Mouse (Mus musculus) hindbrain, postnatal 0 days (tissue): Measurements from ENCODE around the gene Hist3h2a. TPM values are rescaled to one million over a fixed set of nuclear protein-coding genes. Genes with fewer than 3 reads are reported as not detected.
A peak's percentile ranks its signal among the peaks of the same experiment; 100 is the strongest.

Source experiments
- ATAC-seq: fragments of 200-750 bp; cut with Nextera tagmentation; 2 replicates; pipeline ENCODE4 v1.8.0; 2017; ENCODE audit warnings: mild to moderate bottlenecking, moderate TSS enrichment, moderate library complexity
- DNase-seq: peaks from one replicate; pipeline ENCODE4 v3.0.0-alpha.2; 2015; ENCODE audit warnings: low spot score
- H3K27ac ChIP-seq: fragments of 300-500 bp; sonication (generic); 2 replicates; pipeline ENCODE4 v1.5.1; 2014; ENCODE audit warnings: mild to moderate bottlenecking
- H3K27me3 ChIP-seq: fragments of 300-500 bp; sonication (generic); 2 replicates; pipeline ENCODE4 v1.6.1; 2014; ENCODE audit warnings: low read length, mixed read lengths; ENCODE audit not compliant: insufficient read depth
- H3K36me3 ChIP-seq: fragments of 300-500 bp; sonication (generic); 2 replicates; pipeline ENCODE4 v1.6.1; 2014; ENCODE audit warnings: low read length, mixed read lengths; ENCODE audit not compliant: insufficient read depth
- H3K4me1 ChIP-seq: fragments of 300-500 bp; sonication (generic); 2 replicates; pipeline ENCODE4 v1.6.1; 2014; ENCODE audit warnings: antibody characterized with exemption, low read length, mixed read lengths; ENCODE audit not compliant: insufficient read depth
- H3K4me2 ChIP-seq: fragments of 300-500 bp; sonication (generic); 2 replicates; pipeline ENCODE4 v1.6.1; 2014; ENCODE audit warnings: low read depth, mild to moderate bottlenecking, low read length, moderate library complexity, mixed read lengths
- H3K4me3 ChIP-seq: fragments of 300-500 bp; sonication (generic); 2 replicates; pipeline ENCODE4 v1.5.1; 2014; ENCODE audit warnings: low read length
- H3K9ac ChIP-seq: fragments of 300-500 bp; sonication (generic); replicated peaks from 2 replicates; pipeline ENCODE4 v1.6.1; 2014; ENCODE audit warnings: mild to moderate bottlenecking, low read length, moderate library complexity, mixed read lengths
- H3K9me3 ChIP-seq: fragments of 300-500 bp; sonication (generic); 2 replicates; pipeline ENCODE4 v1.6.1; 2016; ENCODE audit warnings: low read length, mixed read lengths
- CTCF ChIP-seq: IDR thresholded peaks from 2 replicates; pipeline ENCODE4 v1.5.1; 2016; ENCODE audit warnings: antibody characterized with exemption, control low read depth, low read depth
- WGBS: fragments of 180-500 bp; shearing (Covaris S2); extraction: QIAGEN DNeasy Blood & Tissue Kit; methylation state at CpG from one replicate; pipeline ENCODE4 v1.1.7; 2014; 5-methylcytosine and 5-hydroxymethylcytosine counted together
- polyA plus RNA-seq: library from polyadenylated mRNA; unstranded; fragments of >200 nt; fragmentation: Nextera tagmentation; extraction: Ambion mirVana; gene quantifications from 2 replicates; pipeline ENCODE4 v1.2.1, GENCODE M21; 2015
- total RNA-seq: library from RNA; depleted of rRNA; stranded (reverse); fragments of >200 nt; gene quantifications from 2 replicates; pipeline ENCODE4 v1.2.3, GENCODE M21; 2014; rRNA removed

Gene Hist3h2a
- 218 and 236 TPM in 2 replicates for total RNA-seq
- 49.6 and 53.3 TPM in 2 replicates for polyA plus RNA-seq

- Histone ChIP-seq H3K27ac (peak within 1 kb of the TSS; percentile 99), H3K9ac (peak within 1 kb of the TSS; percentile 90), H3K36me3 (no peaks in the 10 kb centered on the region), H3K9me3 (no peaks in the 10 kb centered on the region), H3K27me3 (no peaks in the 10 kb centered on the region), H3K4me2 (peak within 1 kb of the TSS; percentile 82), H3K4me1 (peaks cover 14% of the 10 kb centered on the region), H3K4me3 (peak within 1 kb of the TSS; percentile 89)
- under 1% methylated on average over 49 of the region's 49 CpGs for WGBS
- peak; percentile 92 for ATAC-seq
- DNase-seq, result peak; percentile 99
- peak; percentile 76 for TF ChIP-seq CTCF
These were observed at the start of gene Hist3h2a, which contains the start of gene Trim17 for GRCm38 (mm10) chr11:58954420-58955142. Hist3h2a (plus strand) TSS chr11:58954685. Trim17 (plus strand) TSS chr11:58954685.

- DNase-seq (peak; percentile 58), ATAC-seq (no peak)
- H3K4me3 ChIP-seq, result no peak overlapping the region
- H3K4me1 ChIP-seq, result peaks cover 9% of the 10 kb centered on the region; the same call in 1 of the 2 replicates
- no peak overlapping the region for H3K9ac ChIP-seq
- no peak for TF ChIP-seq CTCF
- no peaks in the 10 kb centered on the region for H3K27me3 ChIP-seq
- H3K36me3 ChIP-seq, result peaks cover 9% of the 10 kb centered on the region; the same call in 1 of the 2 replicates
- H3K9me3 ChIP-seq, result no peaks in the 10 kb centered on the region
- H3K4me2 ChIP-seq, result peak overlapping the region; percentile 79; the same call in 1 of the 2 replicates
- H3K27ac ChIP-seq, result no peak overlapping the region
- WGBS, result 53% methylated on average over 6 of the region's 6 CpGs
These were observed 49.6 kb upstream of the Hist3h2a start for GRCm38 (mm10) chr11:58904838-58905237.

DNA sequence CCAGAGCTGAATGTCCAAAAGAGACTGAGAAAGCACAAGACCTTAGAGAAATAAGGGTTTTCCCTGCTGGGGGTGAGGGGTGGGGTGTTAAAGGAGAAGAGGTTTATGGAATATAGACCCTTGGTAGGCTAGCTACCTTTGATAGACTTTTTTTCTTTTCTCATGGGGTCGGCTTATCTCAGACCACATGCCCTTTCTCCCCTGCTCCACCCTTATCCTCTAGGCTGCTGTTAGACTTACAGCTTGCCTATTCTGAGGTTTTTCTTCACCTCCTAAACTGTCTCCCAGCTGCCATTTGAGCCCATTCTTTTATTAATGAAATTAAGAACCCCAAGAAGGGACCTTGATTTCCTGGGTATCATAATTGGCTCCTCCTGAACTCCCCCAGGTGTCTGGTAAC lies 40.7 kb upstream of the Hist3h2a start:
- WGBS, result 92% methylated on average over 1 of the region's 1 CpGs
- H3K4me2 ChIP-seq, result peak overlapping the region; percentile 68; the same call in 1 of the 2 replicates
- no peak for ATAC-seq
- H3K9me3 ChIP-seq, result no peaks in the 10 kb centered on the region
- H3K36me3 ChIP-seq, result no peaks in the 10 kb centered on the region
- DNase-seq, result no peak
- H3K4me1 ChIP-seq, result no peaks in the 10 kb centered on the region
- TF ChIP-seq CTCF, result no peak
- H3K4me3 ChIP-seq, result no peak overlapping the region
- no peak overlapping the region for H3K27ac ChIP-seq
- peak overlapping the region; percentile 51 for H3K9ac ChIP-seq
- no peaks in the 10 kb centered on the region for H3K27me3 ChIP-seq

DNA sequence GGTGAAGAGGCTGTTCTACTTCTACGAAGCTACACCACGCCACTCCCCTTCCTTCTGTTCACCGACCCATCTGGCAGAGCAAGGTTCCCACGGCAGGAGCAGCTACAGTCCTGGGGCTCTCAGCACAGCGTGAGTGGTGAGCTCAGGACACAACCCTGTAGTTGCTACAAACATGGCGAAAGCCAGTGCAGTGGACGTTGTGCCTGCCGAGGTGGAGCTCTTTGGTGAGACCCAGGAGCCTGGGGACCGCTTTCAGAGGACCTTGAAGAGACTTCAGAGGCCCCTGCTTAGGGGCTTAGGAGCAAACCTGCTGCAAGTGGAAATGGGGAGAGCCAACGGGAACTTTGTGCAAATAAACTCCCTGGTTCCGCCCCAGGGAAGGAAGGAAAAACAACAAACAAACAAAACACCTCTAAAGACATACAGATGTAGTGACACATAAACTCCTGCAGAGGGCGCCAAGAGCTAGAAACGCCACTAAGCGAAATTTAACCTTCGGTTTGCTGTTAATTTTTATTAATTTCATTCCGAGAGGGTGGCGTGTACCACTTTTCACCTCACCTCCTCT lies 39.9 kb upstream of the Hist3h2a start:
- ATAC-seq, result 0 out of 2 replicates have a peak, but pooled peaks have one; percentile 24

DNA sequence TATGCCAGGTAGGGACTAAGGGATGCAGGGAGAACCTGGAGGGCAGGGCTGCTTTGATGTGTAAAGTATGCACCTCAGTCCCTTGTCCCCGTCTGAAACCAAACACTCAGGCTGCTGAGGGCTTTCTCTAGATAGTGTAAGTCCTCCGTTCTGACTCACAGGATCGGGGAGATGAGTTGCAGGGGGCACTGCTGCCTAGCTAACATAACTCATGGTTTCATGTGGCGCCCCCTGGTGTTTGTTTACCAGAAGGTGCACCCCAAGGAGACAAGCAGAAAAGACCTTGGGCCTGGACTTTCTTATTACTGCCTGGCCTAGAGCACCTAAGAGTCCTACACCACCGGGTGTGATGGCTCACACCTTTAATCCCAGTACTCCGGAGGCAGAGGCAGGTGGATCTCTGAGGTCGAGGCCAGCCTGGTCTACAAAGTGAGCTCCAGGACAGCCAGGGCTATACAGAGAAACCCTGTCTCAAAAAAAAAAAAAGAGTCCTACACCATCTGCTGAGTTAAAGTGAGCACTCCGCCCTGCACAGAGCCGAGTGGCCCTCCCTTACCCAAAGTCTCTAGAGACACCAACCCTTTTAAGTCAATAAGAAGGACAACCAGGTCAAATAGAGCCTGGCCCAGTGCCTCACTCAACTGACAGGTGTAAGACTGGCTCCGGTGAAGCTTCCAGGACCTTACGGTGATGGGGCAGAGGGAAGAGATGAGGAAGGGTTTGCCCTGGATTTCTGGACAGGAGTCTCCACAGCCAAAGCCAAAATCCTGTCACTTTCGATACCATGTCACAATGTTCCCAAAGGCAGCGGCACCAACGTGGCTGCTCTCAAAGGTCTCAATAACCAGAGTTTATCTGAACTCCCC lies 37.4 kb upstream of the Hist3h2a start:
- Histone ChIP-seq H3K9me3 (no peaks in the 10 kb centered on the region), H3K9ac (no peak overlapping the region), H3K36me3 (no peaks in the 10 kb centered on the region), H3K4me1 (no peaks in the 10 kb centered on the region), H3K4me2 (no peak overlapping the region), H3K27me3 (no peaks in the 10 kb centered on the region), H3K4me3 (no peak overlapping the region), H3K27ac (no peak overlapping the region)
- peak; percentile 52 for TF ChIP-seq CTCF
- 0 out of 2 replicates have a peak, but pooled peaks have one; percentile 4 for ATAC-seq
- peak; percentile 23 for DNase-seq
- WGBS, result 43% methylated on average over 14 of the region's 14 CpGs

More for the DNA sequence above, 39.9 kb upstream of the Hist3h2a start:
- Histone ChIP-seq H3K9me3 (no peaks in the 10 kb centered on the region), H3K9ac (peak overlapping the region; percentile 51), H3K4me1 (no peaks in the 10 kb centered on the region), H3K27ac (peak overlapping the region; percentile 48; the same call in 1 of the 2 replicates), H3K4me2 (peak overlapping the region; percentile 68), H3K4me3 (peak overlapping the region; percentile 33), H3K27me3 (no peaks in the 10 kb centered on the region), H3K36me3 (no peaks in the 10 kb centered on the region)
- 10% methylated on average over 17 of the region's 17 CpGs for WGBS
- peak; percentile 80 for TF ChIP-seq CTCF
- peak; percentile 76 for DNase-seq

- WGBS, result 80% methylated on average over 12 of the region's 12 CpGs
- DNase-seq (no peak), ATAC-seq (no peak)
These were observed 36.6 kb upstream of the Hist3h2a start, which contains the start of gene Btnl10 for GRCm38 (mm10) chr11:58917745-58918366. Btnl10 (plus strand) TSS chr11:58917908.

More at GRCm38 (mm10) chr11:58917745-58918366, 36.6 kb upstream of the Hist3h2a start, which contains the start of gene Btnl10:
- TF ChIP-seq CTCF, result no peak
- H3K9ac ChIP-seq, result no peak within 1 kb of the TSS
- no peaks in the 10 kb centered on the region for H3K9me3 ChIP-seq
- no peaks in the 10 kb centered on the region for H3K36me3 ChIP-seq
- no peak within 1 kb of the TSS for H3K27ac ChIP-seq
- no peaks in the 10 kb centered on the region for H3K27me3 ChIP-seq
- H3K4me3 ChIP-seq, result no peak within 1 kb of the TSS
- H3K4me2 ChIP-seq, result no peak within 1 kb of the TSS
- H3K4me1 ChIP-seq, result no peaks in the 10 kb centered on the region
